Comparison of ENCODE assay signal across 8 mouse cellular contexts in genomic region chr11:97801409-97802193, GRCm38 (mm10). TPM values are rescaled to one million over a fixed set of nuclear protein-coding genes. Genes with fewer than 3 reads are reported as not detected.
DNase-seq lines count a peak whose midpoint lies in the region; ATAC-seq and TF ChIP-seq lines count a peak whose summit lies in the region.
"Had no signal": no experiment of that assay in that cellular context is flagged by ENCODE, and none has a peak within 500 bp of the region (broad histone marks: within the 10 kb centered on the region; RNA-seq: fewer than 3 reads in every experiment).

No protein-coding gene starts in this region.

- peak; percentile 64 for TF ChIP-seq CTCF in ES-Bruce4 (IDR thresholded peaks at IDR 0.05; ENCODE audit: low read depth, low read length)
- peak; percentile 60 for TF ChIP-seq CTCF in midbrain, postnatal 0 days (IDR thresholded peaks at IDR 0.05)

- TF ChIP-seq EP300 in ES-Bruce4 (IDR thresholded peaks at IDR 0.05; ENCODE audit: insufficient read depth, low read depth, low read length) = peak; percentile 92

- no peak for TF ChIP-seq POLR2A in ES-Bruce4 (IDR thresholded peaks at IDR 0.05; ENCODE audit: insufficient read depth, low read length)

- ATAC-seq in hindbrain, embryonic 13.5 days (ENCODE audit: low FRiP score) = no peak
- no peak for ATAC-seq in limb, embryonic 15.5 days (ENCODE audit: insufficient number of reproducible peaks, low FRiP score, low TSS enrichment, low read depth)
- no peak for ATAC-seq in midbrain, postnatal 0 days (ENCODE audit: low FRiP score)

- H3K9ac ChIP-seq in ES-Bruce4 (ENCODE audit: low read depth, poor library complexity, severe bottlenecking) = peak overlapping the region; percentile 85
- peak overlapping the region; percentile 95 for H3K9ac ChIP-seq in hindbrain, embryonic 13.5 days
- H3K9ac ChIP-seq in limb, embryonic 15.5 days = no peak overlapping the region
- peak overlapping the region; percentile 85; the same call in 1 of the 2 replicates for H3K9ac ChIP-seq in midbrain, postnatal 0 days (replicated peaks; ENCODE audit: low read length, poor library complexity, severe bottlenecking)

- peak overlapping the region; percentile 87 for H3K4me2 ChIP-seq in hindbrain, embryonic 13.5 days
- H3K4me2 ChIP-seq in limb, embryonic 15.5 days = peak overlapping the region; percentile 88
- peak overlapping the region; percentile 71 for H3K4me2 ChIP-seq in midbrain, postnatal 0 days (ENCODE audit: low read depth, low read length, poor library complexity, severe bottlenecking)

- WGBS in hindbrain, embryonic 13.5 days = 31% methylated on average over 8 of the region's 8 CpGs
- WGBS in limb, embryonic 15.5 days = 23% methylated on average over 8 of the region's 8 CpGs
- 26% methylated on average over 8 of the region's 8 CpGs for WGBS in midbrain, postnatal 0 days

- H3K36me3 ChIP-seq in ES-Bruce4 (ENCODE audit: control insufficient read depth, insufficient read depth, low read length, poor library complexity, severe bottlenecking) = no peaks in the 10 kb centered on the region
- H3K36me3 ChIP-seq in hindbrain, embryonic 13.5 days = no peaks in the 10 kb centered on the region; the same call in 1 of the 2 replicates
- 0 out of 2 replicates have a peak, but pooled peaks cover 5% of the 10 kb centered on the region for H3K36me3 ChIP-seq in limb, embryonic 15.5 days
- H3K36me3 ChIP-seq in midbrain, postnatal 0 days (ENCODE audit: insufficient read depth, low read length) = no peaks in the 10 kb centered on the region

- peak overlapping the region; percentile 93 for H3K27ac ChIP-seq in ES-Bruce4 (ENCODE audit: insufficient read depth, low read length)
- peak overlapping the region; percentile 98 for H3K27ac ChIP-seq in hindbrain, embryonic 13.5 days
- H3K27ac ChIP-seq in limb, embryonic 15.5 days = peak overlapping the region; percentile 98
- peak overlapping the region; percentile 95 for H3K27ac ChIP-seq in midbrain, postnatal 0 days (ENCODE audit: low read depth, low read length)

- peaks cover 4% of the 10 kb centered on the region for H3K4me1 ChIP-seq in ES-Bruce4 (ENCODE audit: control insufficient read depth, insufficient read depth, low read length)
- peaks cover 58% of the 10 kb centered on the region for H3K4me1 ChIP-seq in hindbrain, embryonic 13.5 days (replicated peaks)
- H3K4me1 ChIP-seq in limb, embryonic 15.5 days = peaks cover 60% of the 10 kb centered on the region
- H3K4me1 ChIP-seq in midbrain, postnatal 0 days (ENCODE audit: insufficient read depth, low read length) = peaks cover 27% of the 10 kb centered on the region

- H3K27me3 ChIP-seq in ES-Bruce4 (ENCODE audit: control insufficient read depth, insufficient read depth, low read length, poor library complexity, severe bottlenecking) = no peaks in the 10 kb centered on the region
- H3K27me3 ChIP-seq in hindbrain, embryonic 13.5 days = no peaks in the 10 kb centered on the region
- no peaks in the 10 kb centered on the region for H3K27me3 ChIP-seq in limb, embryonic 15.5 days
- no peaks in the 10 kb centered on the region for H3K27me3 ChIP-seq in midbrain, postnatal 0 days (ENCODE audit: insufficient read depth, low read length)

- DNase-seq in NIH3T3 (ENCODE audit: low read depth) = peak; percentile 71
- DNase-seq in embryo, embryonic 9.5 days (ENCODE audit: extremely low spot score) = peak; percentile 77
- no peak for DNase-seq in midbrain, postnatal 0 days (ENCODE audit: low spot score)
- DNase-seq in urinary bladder, postnatal 25 days (ENCODE audit: low spot score) = no peak

- H3K4me3 ChIP-seq in ES-Bruce4 (ENCODE audit: low read depth, low read length) = peak overlapping the region; percentile 84
- H3K4me3 ChIP-seq in hindbrain, embryonic 13.5 days = peak overlapping the region; percentile 91
- H3K4me3 ChIP-seq in limb, embryonic 15.5 days = peak overlapping the region; percentile 95
- peak overlapping the region; percentile 89 for H3K4me3 ChIP-seq in midbrain, postnatal 0 days (ENCODE audit: low read depth, low read length)

- H3K9me3 ChIP-seq in ES-Bruce4 (replicated peaks; ENCODE audit: control insufficient read depth, insufficient read depth, low read length, poor library complexity, severe bottlenecking) = no peaks in the 10 kb centered on the region
- no peaks in the 10 kb centered on the region for H3K9me3 ChIP-seq in hindbrain, embryonic 13.5 days
- H3K9me3 ChIP-seq in limb, embryonic 15.5 days = no peaks in the 10 kb centered on the region
- H3K9me3 ChIP-seq in midbrain, postnatal 0 days (ENCODE audit: low read length) = no peaks in the 10 kb centered on the region

RNA-seq across cellular contexts. Expression of gene Lasp1, which starts 2.8 kb away (rescaled TPM):
- 228 and 231 TPM in 2 replicates for polyA plus RNA-seq in ES-Bruce4 (2011; ENCODE audit: insufficient read depth, insufficient read length, low read depth, missing spikeins)
- 131 and 137 TPM in 2 replicates for polyA plus RNA-seq in hindbrain, embryonic 13.5 days (2015; fragmentation: Nextera tagmentation; extraction: Ambion mirVana)
- polyA plus RNA-seq in limb, embryonic 15.5 days (2015; fragmentation: Nextera tagmentation; extraction: Ambion mirVana) = 128 and 131 TPM in 2 replicates
- 206 and 216 TPM in 2 replicates for total RNA-seq in midbrain, postnatal 0 days (2014; rRNA removed)
- 174 and 179 TPM in 2 replicates for polyA plus RNA-seq in midbrain, postnatal 0 days (2015; fragmentation: Nextera tagmentation; extraction: Ambion mirVana)

RNA-seq across cellular contexts. Expression of gene Rpl23, which starts 19.4 kb away (rescaled TPM):
- 777 and 842 TPM in 2 replicates for polyA plus RNA-seq in ES-Bruce4 (2011; ENCODE audit: insufficient read depth, insufficient read length, low read depth, missing spikeins)
- polyA plus RNA-seq in hindbrain, embryonic 13.5 days (2015; fragmentation: Nextera tagmentation; extraction: Ambion mirVana) = 369 and 380 TPM in 2 replicates
- polyA plus RNA-seq in limb, embryonic 15.5 days (2015; fragmentation: Nextera tagmentation; extraction: Ambion mirVana) = 447 and 586 TPM in 2 replicates
- total RNA-seq in midbrain, postnatal 0 days (2014; rRNA removed) = 177 and 224 TPM in 2 replicates
- polyA plus RNA-seq in midbrain, postnatal 0 days (2015; fragmentation: Nextera tagmentation; extraction: Ambion mirVana) = 308 and 329 TPM in 2 replicates

RNA-seq across cellular contexts. Expression of gene 1700001P01Rik, which starts 25.9 kb away (rescaled TPM):
- 0.99 TPM in 1 of 2 replicates, not detected in the other for polyA plus RNA-seq in ES-Bruce4 (2011; ENCODE audit: insufficient read depth, insufficient read length, low read depth, missing spikeins)
- polyA plus RNA-seq in hindbrain, embryonic 13.5 days (2015; fragmentation: Nextera tagmentation; extraction: Ambion mirVana) = 0.68 and 0.79 TPM in 2 replicates
- polyA plus RNA-seq in limb, embryonic 15.5 days (2015; fragmentation: Nextera tagmentation; extraction: Ambion mirVana) = 0.35 TPM in 1 of 2 replicates, not detected in the other
- total RNA-seq in midbrain, postnatal 0 days (2014; rRNA removed) = not detected in 2 replicates
- 0.29 TPM in 1 of 2 replicates, not detected in the other for polyA plus RNA-seq in midbrain, postnatal 0 days (2015; fragmentation: Nextera tagmentation; extraction: Ambion mirVana)
- total RNA-seq: heart, postnatal 36 days had no signal

RNA-seq across cellular contexts. Expression of gene Cwc25, which starts 35.2 kb away (rescaled TPM):
- 14.5 and 16.9 TPM in 2 replicates for polyA plus RNA-seq in ES-Bruce4 (2011; ENCODE audit: insufficient read depth, insufficient read length, low read depth, missing spikeins)
- 17.6 and 18.3 TPM in 2 replicates for polyA plus RNA-seq in hindbrain, embryonic 13.5 days (2015; fragmentation: Nextera tagmentation; extraction: Ambion mirVana)
- polyA plus RNA-seq in limb, embryonic 15.5 days (2015; fragmentation: Nextera tagmentation; extraction: Ambion mirVana) = 17.3 and 19.1 TPM in 2 replicates
- 11.8 and 16.0 TPM in 2 replicates for total RNA-seq in midbrain, postnatal 0 days (2014; rRNA removed)
- 12.0 TPM in 2 replicates for polyA plus RNA-seq in midbrain, postnatal 0 days (2015; fragmentation: Nextera tagmentation; extraction: Ambion mirVana)

RNA-seq across cellular contexts. Expression of gene B230217C12Rik, which starts 39.0 kb away (rescaled TPM):
- polyA plus RNA-seq in ES-Bruce4 (2011; ENCODE audit: insufficient read depth, insufficient read length, low read depth, missing spikeins) = 2.8 and 3.4 TPM in 2 replicates
- 28.9 and 29.2 TPM in 2 replicates for polyA plus RNA-seq in hindbrain, embryonic 13.5 days (2015; fragmentation: Nextera tagmentation; extraction: Ambion mirVana)
- polyA plus RNA-seq in limb, embryonic 15.5 days (2015; fragmentation: Nextera tagmentation; extraction: Ambion mirVana) = 4.5 and 5.3 TPM in 2 replicates
- total RNA-seq in midbrain, postnatal 0 days (2014; rRNA removed) = 37.7 and 43.6 TPM in 2 replicates
- 38.2 and 41.8 TPM in 2 replicates for polyA plus RNA-seq in midbrain, postnatal 0 days (2015; fragmentation: Nextera tagmentation; extraction: Ambion mirVana)

Comparison
In these comparisons a context has a peak if more than half of its experiments do, and no peak if none do; other contexts are left out.
1. DNase-seq: peak in NIH3T3 (single experiment) and embryo, embryonic 9.5 days (single experiment); none in midbrain, postnatal 0 days (single experiment) and urinary bladder, postnatal 25 days (single experiment).
2. Peak in every context shown above with its lines, with median percentiles within 50 percentile points of each other: H3K27ac ChIP-seq, H3K4me3 ChIP-seq and H3K4me2 ChIP-seq.